Mouse (Mus musculus): ENCODE measurements around the gene Atp8a1. TPM values are rescaled to one million over a fixed set of nuclear protein-coding genes. Genes with fewer than 3 reads are reported as not detected.

Gene Atp8a1
- total RNA-seq, 2 experiments from 2014 or later, result 21.8 to 22.4 TPM

GRCm38 (mm10) chr5:67688001-67688400, 159.2 kb downstream of the Atp8a1 start:
- no peak for DNase-seq (ENCODE audit: low spot score in 2 of 2)

DNA sequence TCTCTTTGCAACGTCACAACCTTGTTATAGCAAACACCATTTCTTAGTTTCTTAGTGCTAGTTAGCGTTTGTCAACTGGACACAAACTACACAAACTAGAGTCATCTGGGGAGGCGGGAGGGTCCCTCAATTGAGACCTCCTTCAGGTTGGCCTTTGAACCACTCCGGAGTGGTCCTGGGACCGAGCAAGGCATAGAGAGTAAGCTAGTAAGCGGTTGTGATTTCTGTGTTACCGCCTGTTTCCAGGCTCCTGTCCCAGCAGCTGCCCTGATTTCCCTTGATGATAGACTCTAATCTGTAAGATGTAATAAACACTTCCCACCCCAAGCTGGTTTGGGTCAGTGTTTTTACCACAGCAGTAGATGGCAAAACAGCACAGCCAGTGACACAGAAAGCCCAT, 161.3 kb downstream of the Atp8a1 start:
- no peak for DNase-seq (ENCODE audit: low spot score in 2 of 2)

DNA sequence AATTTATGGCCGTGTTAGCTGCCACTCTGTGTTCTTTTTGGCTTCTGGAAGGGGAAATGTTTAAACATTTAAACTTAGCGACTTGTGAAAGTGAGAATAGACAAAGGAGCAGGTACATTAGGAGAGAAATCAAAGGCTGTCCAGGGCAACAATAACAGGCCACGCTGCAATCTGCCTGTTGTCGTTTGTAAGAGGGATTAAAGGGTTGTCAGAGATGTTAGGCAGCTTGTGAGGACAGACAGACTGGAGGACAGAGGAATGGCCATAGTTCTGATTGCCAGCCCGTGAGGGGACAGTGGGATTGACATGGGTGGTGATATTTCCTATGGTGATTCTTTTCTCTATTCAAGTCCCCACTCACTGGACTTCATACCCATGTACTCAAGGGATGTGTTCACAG, 161.8 kb downstream of the Atp8a1 start:
- DNase-seq (ENCODE audit: low spot score in 2 of 2), result no peak

- DNase-seq (ENCODE audit: low spot score in 2 of 2), result no peak
These were observed 168.4 kb downstream of the Atp8a1 start for GRCm38 (mm10) chr5:67678819-67679218.

DNA sequence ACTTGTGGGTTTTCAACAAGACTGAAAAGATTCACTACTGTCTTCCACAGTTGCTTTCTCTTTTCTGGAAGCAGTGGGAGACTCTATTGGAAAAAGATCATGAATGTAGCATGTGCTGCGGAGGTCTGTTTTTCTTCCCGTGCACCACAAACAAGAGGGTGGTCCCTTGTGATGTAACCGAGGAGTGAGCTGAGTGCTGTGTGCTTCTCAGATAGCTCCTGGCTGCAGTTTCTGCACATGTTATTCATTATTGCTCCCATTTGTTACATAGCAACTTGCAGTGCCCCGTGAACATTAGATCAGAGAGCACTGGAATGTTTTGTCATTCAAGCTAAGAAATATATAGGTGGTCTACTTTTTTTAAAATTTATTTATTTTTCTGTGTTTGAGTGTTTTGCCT, 174.2 kb downstream of the Atp8a1 start:
- DNase-seq (ENCODE audit: low spot score in 2 of 2), result no peak

- DNase-seq (ENCODE audit: low spot score in 2 of 2), result no peak
These were observed 177.1 kb downstream of the Atp8a1 start for GRCm38 (mm10) chr5:67670158-67670557.

- no peak for DNase-seq (ENCODE audit: low spot score in 2 of 2)
These were observed 177.8 kb downstream of the Atp8a1 start for GRCm38 (mm10) chr5:67669436-67669896.

GRCm38 (mm10) chr5:67662715-67663114, 184.5 kb downstream of the Atp8a1 start:
- no peak for DNase-seq (ENCODE audit: low spot score in 2 of 2)

GRCm38 (mm10) chr5:67659864-67660263, 187.4 kb downstream of the Atp8a1 start:
- no peak for DNase-seq (ENCODE audit: low spot score in 2 of 2)

DNA sequence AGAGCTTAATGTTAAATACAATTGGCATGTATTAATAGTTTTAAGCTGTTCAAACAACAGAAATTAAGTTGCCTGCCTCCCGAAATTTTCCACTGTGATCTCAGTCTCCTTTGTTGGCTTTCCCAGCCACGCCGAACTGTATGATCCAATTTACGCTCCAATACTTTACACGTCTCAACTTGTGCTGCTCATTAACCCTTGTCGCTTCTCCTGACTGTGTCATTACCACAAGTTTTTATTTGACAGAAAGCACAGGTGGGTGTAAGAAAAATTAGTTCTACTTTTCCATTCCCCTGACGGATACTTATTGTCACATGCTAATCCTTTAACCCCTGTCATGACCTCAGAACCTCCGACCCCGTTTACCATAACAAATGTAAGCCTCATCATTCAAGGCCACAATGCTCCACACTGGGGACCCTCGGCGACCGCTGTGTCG, 190.4 kb downstream of the Atp8a1 start:
- DNase-seq (ENCODE audit: low spot score in 2 of 2), result no peak

DNA sequence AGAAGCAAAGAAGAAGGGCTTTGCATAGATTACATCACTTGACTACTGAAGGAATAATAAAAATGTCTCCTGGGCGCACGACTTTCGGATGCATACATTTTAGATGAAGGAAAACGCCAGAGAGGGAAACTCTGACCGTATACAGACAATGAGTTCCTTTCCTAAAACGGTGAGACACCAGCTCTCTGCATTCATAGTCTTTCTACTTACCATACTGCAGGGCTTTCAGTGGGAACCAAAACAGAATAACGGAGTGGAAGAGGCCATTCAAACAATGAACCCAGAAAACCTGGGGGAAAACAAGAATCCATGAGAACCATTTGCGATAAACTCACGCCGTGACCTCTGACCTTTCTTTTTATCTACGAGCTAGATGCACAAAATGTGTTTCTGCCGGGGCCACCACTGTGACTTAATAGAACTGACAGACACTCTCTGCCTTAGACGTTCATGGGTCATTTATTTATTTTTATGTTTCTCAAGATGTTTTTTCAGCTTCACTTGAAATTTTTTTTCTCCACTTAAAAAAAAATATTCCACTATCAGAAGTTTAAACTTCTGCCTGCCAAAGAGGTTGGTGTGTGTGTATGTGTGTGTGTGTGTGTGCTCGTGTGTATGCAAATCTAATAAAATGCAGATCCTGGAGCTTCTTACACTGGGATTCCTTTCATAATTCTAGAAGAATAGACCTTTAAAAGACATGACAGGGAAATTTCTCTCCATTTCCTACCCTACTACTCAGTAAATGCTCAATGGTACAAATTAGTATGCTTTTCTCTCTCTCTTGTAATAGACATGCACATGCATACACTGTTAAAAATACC, 191.3 kb downstream of the Atp8a1 start:
- no peak for DNase-seq (ENCODE audit: low spot score in 2 of 2)

- DNase-seq (ENCODE audit: low spot score in 2 of 2), result no peak
These were observed 192.7 kb downstream of the Atp8a1 start for GRCm38 (mm10) chr5:67654572-67654971.

DNA sequence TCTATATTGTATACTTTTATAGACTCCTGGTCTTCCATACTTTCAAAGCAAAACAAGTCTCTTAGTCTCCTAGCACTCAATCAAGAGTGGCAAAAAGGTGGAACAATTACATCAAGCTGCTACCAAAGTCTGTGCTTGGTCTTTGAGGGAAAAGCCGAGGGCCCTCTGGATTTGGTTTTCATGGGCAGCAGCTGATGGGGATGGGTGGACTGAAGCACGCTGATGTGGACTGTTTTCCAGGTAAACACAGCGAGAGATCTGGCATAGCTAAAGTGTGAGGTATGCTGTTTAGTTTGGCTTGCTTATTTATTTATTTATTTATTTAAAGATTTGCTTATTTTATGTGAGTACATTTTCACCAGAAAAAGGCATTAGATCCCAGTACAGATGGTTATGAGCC, 193.7 kb downstream of the Atp8a1 start:
- DNase-seq (ENCODE audit: low spot score in 2 of 2), result no peak

DNA sequence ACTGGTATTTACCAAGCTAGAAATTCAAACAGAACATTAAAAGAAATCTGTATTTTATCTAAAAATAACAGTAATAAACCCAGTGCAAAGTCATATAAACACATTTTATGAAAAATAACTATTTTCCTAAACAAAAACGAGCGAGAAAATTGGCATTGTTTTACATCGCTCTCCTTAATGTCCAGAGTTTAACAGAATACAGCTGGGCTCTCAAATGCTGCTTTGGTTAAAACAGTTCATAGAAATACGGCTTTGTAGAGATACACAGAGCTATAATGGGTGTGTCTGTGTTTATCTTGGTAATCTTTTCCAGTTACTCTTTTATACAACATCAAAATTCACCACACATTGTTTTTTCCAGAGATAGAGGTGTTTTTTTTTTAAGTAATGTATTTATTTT, 194.8 kb downstream of the Atp8a1 start:
- DNase-seq (ENCODE audit: low spot score in 2 of 2), result no peak

GRCm38 (mm10) chr5:67650021-67650420, 197.2 kb downstream of the Atp8a1 start:
- DNase-seq (ENCODE audit: low spot score in 2 of 2), result no peak

DNA sequence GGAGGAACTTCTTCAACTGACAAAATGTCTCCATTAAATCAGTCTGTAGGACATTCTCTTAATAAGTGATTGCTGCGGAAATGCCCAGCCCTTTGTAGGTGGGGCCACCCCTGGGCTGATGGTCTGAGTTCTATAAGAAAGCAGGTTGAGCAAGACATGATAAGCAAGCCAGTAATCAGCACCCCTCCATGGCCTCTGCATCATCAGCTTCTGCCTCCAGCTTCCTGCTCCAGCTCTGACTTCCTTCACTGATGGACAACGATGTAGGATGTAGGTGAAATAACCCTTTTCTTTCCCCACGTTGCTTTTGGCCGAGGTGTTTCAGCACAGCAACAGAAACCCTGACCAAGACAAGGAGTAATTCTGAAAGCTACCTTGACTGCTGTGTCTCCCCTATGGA, 198.1 kb downstream of the Atp8a1 start:
- DNase-seq (ENCODE audit: low spot score in 2 of 2), result no peak

DNA sequence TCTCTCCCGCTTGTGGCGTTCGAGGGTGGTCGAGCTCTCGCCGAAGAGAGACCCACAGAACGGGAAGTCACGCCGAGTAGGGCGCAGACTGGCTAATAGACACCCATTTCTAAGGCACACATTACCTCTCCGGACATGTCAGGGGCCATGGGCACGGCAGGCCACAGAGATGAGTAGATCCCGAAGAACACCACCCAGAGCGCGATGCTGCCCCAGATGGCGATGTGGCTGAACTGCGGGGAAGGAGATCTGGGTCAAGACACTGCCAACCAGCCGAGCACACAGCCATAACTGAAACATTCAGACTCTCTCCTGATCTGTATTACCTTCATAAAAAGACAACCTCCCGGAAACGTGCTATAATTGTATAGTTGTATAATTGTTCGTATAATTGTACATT, 199.7 kb downstream of the Atp8a1 start:
- no peak for DNase-seq (ENCODE audit: low spot score in 2 of 2)

DNA sequence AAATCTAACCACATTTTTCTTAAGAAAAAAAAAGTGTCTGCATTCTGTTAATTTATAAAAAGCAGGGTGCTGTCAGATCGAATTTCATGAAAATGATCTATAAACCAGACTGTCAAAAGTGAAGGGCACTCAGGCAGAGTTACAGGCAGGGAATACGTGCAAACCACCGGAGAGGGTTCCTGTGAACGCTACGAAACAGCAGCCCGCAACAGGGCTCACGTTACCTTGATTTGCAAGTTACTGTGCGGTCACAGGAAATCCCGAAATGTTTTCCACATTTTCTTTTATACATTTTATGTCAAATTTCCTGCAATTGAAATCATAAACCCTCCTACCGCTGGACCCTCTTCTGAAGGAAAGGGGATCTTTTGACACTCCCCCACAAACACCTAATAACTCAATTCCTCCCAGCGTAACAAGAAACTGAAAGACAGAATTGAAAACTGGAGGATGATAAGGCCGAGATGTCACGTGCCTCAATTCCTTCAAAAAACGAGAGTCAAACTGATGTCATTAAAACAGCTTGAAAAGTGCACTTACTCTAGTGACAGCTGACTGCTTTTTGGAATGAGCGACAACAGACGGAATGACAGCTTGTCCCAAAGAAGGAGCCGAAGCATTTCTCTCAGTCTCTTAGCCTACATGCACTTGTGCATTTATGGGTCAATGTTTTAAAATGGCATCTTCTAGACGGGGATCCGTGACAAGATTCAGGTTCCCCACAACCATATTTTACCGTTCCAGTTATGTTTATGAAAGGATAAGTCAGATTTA, 200.3 kb downstream of the Atp8a1 start:
- no peak for DNase-seq (ENCODE audit: low spot score in 2 of 2)

DNA sequence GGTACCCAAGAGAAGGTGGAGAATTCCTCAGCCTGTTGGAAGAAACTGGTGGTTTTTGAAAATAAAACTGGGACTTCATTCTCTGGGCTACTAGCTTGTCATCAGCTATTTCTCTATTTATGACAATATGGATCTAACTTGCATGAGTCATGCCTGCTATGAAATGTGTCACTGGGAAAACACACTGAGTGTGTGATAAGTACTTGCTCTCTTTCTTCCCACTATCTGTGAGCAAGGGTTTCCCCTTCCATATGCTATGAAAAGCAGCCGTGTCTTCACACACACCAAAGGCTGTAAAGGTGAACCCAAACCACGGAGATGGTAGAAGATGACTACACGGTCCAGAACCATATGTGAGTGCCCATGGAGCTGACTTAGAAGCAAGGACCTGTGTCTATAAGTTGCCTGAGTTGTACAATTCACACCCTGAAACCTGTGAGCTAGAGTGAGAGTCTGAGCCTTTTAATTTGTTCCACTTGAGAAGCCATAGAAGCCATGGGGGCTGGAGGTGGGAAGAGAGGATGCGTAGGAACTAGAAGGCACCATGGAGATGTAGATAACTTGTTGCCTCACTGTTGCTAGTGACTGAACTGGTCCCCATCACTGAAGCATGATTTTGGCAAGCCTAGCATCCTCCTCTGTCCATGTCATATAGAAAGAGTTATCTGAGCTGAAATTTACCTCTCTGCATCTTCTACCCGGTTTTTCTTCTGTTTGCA, 203.5 kb downstream of the Atp8a1 start:
- no peak for DNase-seq (ENCODE audit: low spot score in 2 of 2)

GRCm38 (mm10) chr5:67641406-67642120, 205.7 kb downstream of the Atp8a1 start:
- DNase-seq (ENCODE audit: low spot score in 2 of 2), result no peak
